Mouse (Mus musculus): ENCODE data around the gene Smoc2. TPM values are rescaled to one million over a fixed set of nuclear protein-coding genes. Genes with fewer than 3 reads are reported as not detected.

Smoc2 gene
- polyA plus RNA-seq, 1 experiment from 2014 or later = 169 TPM

DNA sequence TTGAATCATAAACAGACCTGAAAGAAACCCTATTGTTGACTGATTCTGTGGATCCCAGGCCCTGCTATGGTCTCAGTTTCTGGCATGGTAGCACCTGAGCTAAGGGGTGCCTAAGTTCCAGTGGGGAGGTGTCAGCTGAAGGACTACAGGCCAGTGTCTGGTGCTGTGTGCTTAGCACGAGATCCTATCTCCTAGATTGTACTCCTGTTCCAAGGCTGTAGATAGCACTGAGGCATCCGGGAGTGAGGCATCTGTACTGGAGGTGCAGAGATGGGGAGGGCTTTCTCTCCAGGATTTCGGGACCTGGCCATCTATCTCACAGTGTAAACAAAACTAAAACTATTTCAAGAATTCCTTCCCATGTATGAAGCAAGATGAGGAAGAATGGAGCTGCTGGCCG lies 38.1 kb downstream of the Smoc2 start:
- no peak overlapping the region for H3K9ac ChIP-seq

GRCm38 (mm10) chr17:14326156-14326555 lies 46.9 kb downstream of the Smoc2 start:
- ATAC-seq (ENCODE audit: low FRiP score, low read depth) = no peak
- H3K4me2 ChIP-seq (replicated peaks) = no peak overlapping the region
- no peak overlapping the region for H3K9ac ChIP-seq
- no peak overlapping the region for H3K4me3 ChIP-seq
- H3K9me3 ChIP-seq = no peaks in the 10 kb centered on the region
- no peaks in the 10 kb centered on the region for H3K27me3 ChIP-seq
- WGBS = 61% methylated on average over 7 of the region's 7 CpGs
- H3K36me3 ChIP-seq = peaks cover 6% of the 10 kb centered on the region
- H3K4me1 ChIP-seq = no peaks in the 10 kb centered on the region
- no peak overlapping the region for H3K27ac ChIP-seq

More for the DNA sequence above, 38.1 kb downstream of the Smoc2 start:
- Histone ChIP-seq H3K27me3 (no peaks in the 10 kb centered on the region), H3K4me1 (peaks cover 15% of the 10 kb centered on the region), H3K9me3 (no peaks in the 10 kb centered on the region), H3K36me3 (no peaks in the 10 kb centered on the region), H3K27ac (no peak overlapping the region), H3K4me2 (replicated peaks) (no peak overlapping the region), H3K4me3 (no peak overlapping the region)
- no peak for ATAC-seq (ENCODE audit: low FRiP score, low read depth)
- 67% methylated on average over 4 of the region's 4 CpGs for WGBS

DNA sequence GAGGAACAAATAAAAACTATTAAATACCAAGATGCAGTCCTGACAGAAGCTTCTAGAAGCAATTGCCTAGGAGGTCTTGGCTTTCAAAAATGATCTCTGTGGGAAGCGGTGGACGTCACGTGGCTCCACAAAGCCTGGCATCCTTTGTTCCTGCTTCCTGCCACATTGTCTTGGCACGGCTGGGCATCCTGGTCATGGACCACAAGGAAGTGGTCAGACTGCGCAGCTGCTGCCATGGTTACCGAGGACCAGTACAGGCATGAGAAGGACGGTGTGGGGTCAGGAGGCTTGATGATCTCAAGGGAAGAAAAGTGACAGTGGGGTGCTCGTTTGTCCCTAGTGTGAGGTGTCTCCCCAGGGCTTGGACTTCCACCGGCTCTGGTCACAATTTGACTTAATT lies 48.7 kb downstream of the Smoc2 start:
- Histone ChIP-seq H3K9me3 (no peaks in the 10 kb centered on the region), H3K4me1 (no peaks in the 10 kb centered on the region), H3K36me3 (peaks cover 6% of the 10 kb centered on the region), H3K4me3 (no peak overlapping the region), H3K4me2 (replicated peaks) (no peak overlapping the region), H3K9ac (no peak overlapping the region), H3K27ac (no peak overlapping the region), H3K27me3 (no peaks in the 10 kb centered on the region)
- no peak for ATAC-seq (ENCODE audit: low FRiP score, low read depth)
- WGBS = 79% methylated on average over 9 of the region's 9 CpGs

DNA sequence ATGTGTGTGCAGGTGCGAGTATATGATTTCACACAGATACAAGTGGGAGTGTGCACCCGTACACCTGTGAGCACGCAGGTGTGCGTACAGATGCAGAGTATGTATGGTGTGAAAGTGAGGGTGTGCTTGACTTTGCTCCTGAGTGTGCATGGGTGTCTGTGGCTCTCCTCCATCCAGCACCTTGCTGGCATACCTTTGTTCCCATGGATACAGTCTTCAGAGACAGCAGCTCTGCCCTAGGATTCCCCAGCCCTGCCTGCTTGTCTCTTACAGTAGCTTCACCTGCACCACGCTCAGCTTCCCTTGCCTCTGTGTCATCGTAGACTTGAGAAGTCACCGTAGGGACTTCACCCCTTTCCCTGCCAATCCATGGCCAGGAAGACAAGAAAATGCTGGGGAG lies 51.2 kb downstream of the Smoc2 start:
- Histone ChIP-seq H3K27ac (no peak overlapping the region), H3K9ac (no peak overlapping the region), H3K27me3 (no peaks in the 10 kb centered on the region), H3K36me3 (peaks cover 6% of the 10 kb centered on the region), H3K4me2 (replicated peaks) (no peak overlapping the region), H3K9me3 (no peaks in the 10 kb centered on the region), H3K4me3 (no peak overlapping the region), H3K4me1 (no peaks in the 10 kb centered on the region)
- 92% methylated on average over 7 of the region's 7 CpGs for WGBS
- ATAC-seq (ENCODE audit: low FRiP score, low read depth) = no peak

GRCm38 (mm10) chr17:14339932-14340557 lies 60.7 kb downstream of the Smoc2 start:
- no peaks in the 10 kb centered on the region for H3K9me3 ChIP-seq
- 42% methylated on average over 5 of the region's 5 CpGs for WGBS
- no peak overlapping the region for H3K4me2 ChIP-seq (replicated peaks)
- peaks cover 26% of the 10 kb centered on the region for H3K36me3 ChIP-seq
- peaks cover 21% of the 10 kb centered on the region for H3K4me1 ChIP-seq
- no peak overlapping the region for H3K9ac ChIP-seq
- ATAC-seq (ENCODE audit: low FRiP score, low read depth) = no peak
- 0 out of 2 replicates have a peak, but pooled peaks cover 8% of the 10 kb centered on the region for H3K27me3 ChIP-seq
- H3K27ac ChIP-seq = no peak overlapping the region
- H3K4me3 ChIP-seq = no peak overlapping the region

DNA sequence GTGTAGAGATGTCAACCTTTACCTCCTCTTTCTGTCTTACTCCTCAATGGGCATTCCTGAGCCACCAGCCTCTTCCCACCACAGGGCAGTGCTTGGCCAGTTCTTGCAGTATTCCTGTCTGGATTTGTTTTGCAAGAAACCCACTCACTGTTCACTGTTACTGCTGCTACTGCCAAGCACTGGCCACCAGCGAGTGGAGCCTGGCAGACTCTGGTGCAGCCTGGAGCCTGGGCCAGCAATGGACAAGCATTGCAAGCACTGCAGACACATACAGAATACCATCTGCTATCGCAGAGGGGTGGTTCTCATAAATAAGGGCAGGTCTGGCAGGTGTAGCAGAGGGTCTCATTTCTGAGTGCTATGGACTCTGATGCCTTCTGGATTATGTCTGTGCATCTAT lies 61.4 kb downstream of the Smoc2 start:
- Histone ChIP-seq H3K36me3 (peaks cover 26% of the 10 kb centered on the region), H3K9ac (no peak overlapping the region), H3K4me1 (peaks cover 21% of the 10 kb centered on the region), H3K9me3 (no peaks in the 10 kb centered on the region), H3K27me3 (0 out of 2 replicates have a peak, but pooled peaks cover 8% of the 10 kb centered on the region), H3K27ac (no peak overlapping the region), H3K4me3 (no peak overlapping the region), H3K4me2 (replicated peaks) (no peak overlapping the region)
- WGBS = 82% methylated on average over 2 of the region's 2 CpGs
- ATAC-seq (ENCODE audit: low FRiP score, low read depth) = no peak

DNA sequence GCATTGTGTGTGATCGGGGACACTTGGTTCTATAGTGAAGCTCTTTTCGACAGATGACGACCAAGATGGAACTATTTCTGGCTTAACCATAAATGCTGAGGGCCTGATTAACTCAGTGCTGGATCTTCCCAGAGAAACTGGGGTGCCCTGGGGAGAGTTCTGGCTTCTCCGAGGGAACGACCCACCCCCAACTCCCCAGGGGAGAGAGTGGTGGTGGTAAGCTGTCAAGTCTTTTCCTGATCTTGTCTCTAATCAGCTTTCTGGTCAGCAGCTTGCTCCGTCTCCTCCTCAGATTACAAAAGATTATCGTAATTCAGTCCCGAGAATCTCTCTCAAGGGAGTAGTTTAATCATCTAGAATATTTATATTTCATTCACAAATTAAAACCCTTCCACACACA lies 63.2 kb downstream of the Smoc2 start:
- peaks cover 14% of the 10 kb centered on the region for H3K4me1 ChIP-seq
- no peak overlapping the region for H3K4me3 ChIP-seq
- H3K4me2 ChIP-seq (replicated peaks) = no peak overlapping the region
- 51% methylated on average over 8 of the region's 8 CpGs for WGBS
- peaks cover 12% of the 10 kb centered on the region for H3K36me3 ChIP-seq
- no peaks in the 10 kb centered on the region for H3K9me3 ChIP-seq
- no peak for ATAC-seq (ENCODE audit: low FRiP score, low read depth)
- 0 out of 2 replicates have a peak, but pooled peaks cover 8% of the 10 kb centered on the region for H3K27me3 ChIP-seq
- H3K27ac ChIP-seq = no peak overlapping the region
- H3K9ac ChIP-seq = no peak overlapping the region

- ATAC-seq (ENCODE audit: low FRiP score, low read depth) = no peak
- H3K27ac ChIP-seq = no peak overlapping the region
Observed at GRCm38 (mm10) chr17:14343442-14343841, 64.1 kb downstream of the Smoc2 start.

DNA sequence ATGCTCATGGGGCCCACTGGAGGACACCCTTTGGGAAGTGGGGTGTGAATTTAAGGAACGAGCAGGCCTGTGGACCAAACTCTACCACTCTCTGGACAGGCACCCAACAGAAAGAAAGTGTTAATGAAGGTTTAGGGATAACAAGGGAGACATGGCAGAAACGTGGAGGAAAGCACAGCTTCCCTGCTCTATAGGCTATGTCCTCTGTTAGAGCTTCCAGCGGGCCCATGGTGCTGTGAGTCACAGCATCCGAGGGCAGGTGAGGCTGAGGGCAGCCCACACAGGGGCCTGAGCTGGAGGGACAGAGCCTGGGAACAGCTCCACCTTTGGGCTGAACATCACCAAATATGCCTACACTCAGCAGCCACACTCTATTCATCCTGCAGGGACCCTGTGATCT lies 66.2 kb downstream of the Smoc2 start:
- no peak overlapping the region for H3K9ac ChIP-seq
- ATAC-seq (ENCODE audit: low FRiP score, low read depth) = no peak

More at GRCm38 (mm10) chr17:14343442-14343841, 64.1 kb downstream of the Smoc2 start:
- no peak overlapping the region for H3K4me3 ChIP-seq
- no peaks in the 10 kb centered on the region for H3K9me3 ChIP-seq
- H3K27me3 ChIP-seq = 0 out of 2 replicates have a peak, but pooled peaks cover 8% of the 10 kb centered on the region
- no peak overlapping the region for H3K4me2 ChIP-seq (replicated peaks)
- peaks cover 8% of the 10 kb centered on the region for H3K36me3 ChIP-seq
- H3K9ac ChIP-seq = no peak overlapping the region
- peaks cover 6% of the 10 kb centered on the region for H3K4me1 ChIP-seq
- WGBS = 86% methylated on average over 12 of the region's 12 CpGs

DNA sequence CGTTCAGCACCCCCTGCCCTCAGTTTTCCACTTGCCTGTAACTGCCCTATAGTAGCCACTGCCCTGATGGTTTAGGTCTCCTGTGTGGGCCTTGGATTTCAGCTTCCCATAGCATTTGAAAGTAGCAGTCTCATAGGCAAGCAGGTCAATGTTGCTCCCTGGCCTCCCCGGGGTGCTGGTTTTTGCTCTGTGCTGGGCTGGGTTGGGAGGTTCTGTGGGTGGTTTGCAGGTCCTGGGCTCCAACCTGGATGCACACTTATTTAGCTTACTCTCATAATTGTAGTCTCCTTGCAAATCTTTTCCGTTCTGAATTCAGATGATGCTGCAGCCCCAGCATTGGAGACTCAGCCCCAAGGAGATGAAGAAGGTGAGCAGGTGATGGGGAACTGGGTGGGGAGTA lies 67.6 kb downstream of the Smoc2 start:
- Histone ChIP-seq H3K27me3 (0 out of 2 replicates have a peak, but pooled peaks cover under 1% of the 10 kb centered on the region), H3K9me3 (no peaks in the 10 kb centered on the region), H3K27ac (no peak overlapping the region), H3K4me2 (replicated peaks) (no peak overlapping the region), H3K4me3 (no peak overlapping the region), H3K4me1 (peaks cover 7% of the 10 kb centered on the region), H3K36me3 (peaks cover under 1% of the 10 kb centered on the region), H3K9ac (no peak overlapping the region)
- no peak for ATAC-seq (ENCODE audit: low FRiP score, low read depth)
- WGBS = 87% methylated on average over 3 of the region's 3 CpGs

More for the DNA sequence above, 66.2 kb downstream of the Smoc2 start:
- Histone ChIP-seq H3K4me3 (no peak overlapping the region), H3K9me3 (no peaks in the 10 kb centered on the region), H3K36me3 (peaks cover 3% of the 10 kb centered on the region), H3K4me1 (peaks cover 7% of the 10 kb centered on the region), H3K27me3 (0 out of 2 replicates have a peak, but pooled peaks cover 8% of the 10 kb centered on the region), H3K4me2 (replicated peaks) (no peak overlapping the region), H3K27ac (no peak overlapping the region)
- 68% methylated on average over 4 of the region's 4 CpGs for WGBS

- H3K9me3 ChIP-seq = 0 out of 2 replicates have a peak, but pooled peaks cover 4% of the 10 kb centered on the region
- no peak for ATAC-seq (ENCODE audit: low FRiP score, low read depth)
- H3K27ac ChIP-seq = no peak overlapping the region
- 79% methylated on average over 6 of the region's 6 CpGs for WGBS
- H3K4me2 ChIP-seq (replicated peaks) = no peak overlapping the region
- no peaks in the 10 kb centered on the region for H3K27me3 ChIP-seq
- H3K4me3 ChIP-seq = no peak overlapping the region
- H3K36me3 ChIP-seq = peaks cover 16% of the 10 kb centered on the region
- no peak overlapping the region for H3K9ac ChIP-seq
- peaks cover 7% of the 10 kb centered on the region for H3K4me1 ChIP-seq
Observed at GRCm38 (mm10) chr17:14349086-14349814, 69.9 kb downstream of the Smoc2 start.

GRCm38 (mm10) chr17:14353219-14354079 lies 74.1 kb downstream of the Smoc2 start:
- Histone ChIP-seq H3K4me1 (peaks cover 16% of the 10 kb centered on the region), H3K4me3 (no peak overlapping the region), H3K27ac (no peak overlapping the region), H3K27me3 (no peaks in the 10 kb centered on the region), H3K4me2 (replicated peaks) (no peak overlapping the region), H3K36me3 (peaks cover 16% of the 10 kb centered on the region), H3K9ac (no peak overlapping the region), H3K9me3 (0 out of 2 replicates have a peak, but pooled peaks cover 4% of the 10 kb centered on the region)
- 77% methylated on average over 10 of the region's 10 CpGs for WGBS
- ATAC-seq (ENCODE audit: low FRiP score, low read depth) = no peak

All from limb, embryonic 13.5 days (tissue).